Mouse (Mus musculus): ENCODE measurements around the gene Rhog. TPM values are rescaled to one million over a fixed set of nuclear protein-coding genes. Genes with fewer than 3 reads are reported as not detected.

Gene Rhog
- polyA plus RNA-seq (2015; fragmentation: Nextera tagmentation; extraction: Ambion mirVana), result 52.3 and 54.5 TPM in 2 replicates

DNA sequence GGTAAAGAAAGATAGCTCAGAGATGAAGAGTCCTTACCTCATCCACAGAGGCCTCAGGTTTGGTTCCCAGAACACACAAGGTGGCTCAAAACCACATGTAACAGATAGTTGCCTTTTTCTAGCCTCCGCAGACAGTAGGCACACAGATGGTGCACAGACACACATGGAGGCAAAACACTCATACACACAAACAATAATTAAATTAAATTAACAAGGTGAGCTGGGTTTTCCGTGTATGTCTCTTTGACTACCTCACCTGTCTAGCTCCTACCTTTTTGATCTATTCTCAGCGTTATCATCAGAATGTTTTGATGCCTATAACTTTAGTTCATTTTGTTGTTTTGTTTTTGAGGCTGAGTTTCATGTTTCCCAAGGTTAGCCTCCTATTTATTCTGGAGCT lies at the start of gene Rhog:
Rhog (minus strand) TSS at position 101 of the 400 bp plus-strand sequence.
- Histone ChIP-seq H3K4me3 (ENCODE audit: low read depth, low read length) (no peak within 1 kb of the TSS), H3K36me3 (replicated peaks; ENCODE audit: insufficient read depth, low read length) (no peaks in the 10 kb centered on the region), H3K4me1 (ENCODE audit: insufficient read depth) (peaks cover 6% of the 10 kb centered on the region; the same call in 1 of the 2 replicates), H3K4me2 (ENCODE audit: low read depth, low read length) (no peak within 1 kb of the TSS), H3K27ac (ENCODE audit: low read depth) (no peak within 1 kb of the TSS), H3K9me3 (ENCODE audit: low read length) (no peaks in the 10 kb centered on the region), H3K27me3 (ENCODE audit: insufficient read depth, low read length) (no peaks in the 10 kb centered on the region), H3K9ac (replicated peaks) (no peak within 1 kb of the TSS)
- DNase-seq (no peak), ATAC-seq (no peak)
- TF ChIP-seq EP300 (IDR thresholded peaks at IDR 0.05; ENCODE audit: low read depth) (no peak), CTCF (IDR thresholded peaks at IDR 0.05; ENCODE audit: low read depth) (no peak)
- 72% methylated on average over 3 of the region's 3 CpGs for WGBS (ENCODE audit: insufficient replicate concordance)

DNA sequence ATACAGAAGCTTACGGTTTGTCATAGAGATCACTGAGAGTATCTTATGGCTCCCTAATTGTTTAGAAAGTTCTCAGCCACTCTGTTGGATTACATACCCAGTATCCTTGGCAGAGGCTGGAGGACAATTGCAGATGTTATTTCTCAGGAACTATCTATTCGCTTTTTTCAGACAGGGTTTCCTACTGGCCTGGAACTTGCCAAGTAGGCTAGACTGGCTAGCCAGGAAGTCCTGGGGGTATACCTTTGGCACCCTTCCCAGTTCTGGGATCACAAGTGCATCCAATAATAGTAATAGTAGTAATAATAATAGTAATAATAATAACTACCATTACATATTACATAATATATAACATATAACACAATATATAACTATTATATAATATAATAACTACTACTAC lies 49.7 kb upstream of the Rhog start:
- Histone ChIP-seq H3K27ac (ENCODE audit: low read depth) (no peak overlapping the region), H3K4me1 (ENCODE audit: insufficient read depth) (peaks cover 11% of the 10 kb centered on the region; the same call in 1 of the 2 replicates), H3K27me3 (ENCODE audit: insufficient read depth, low read length) (no peaks in the 10 kb centered on the region), H3K36me3 (replicated peaks; ENCODE audit: insufficient read depth, low read length) (no peaks in the 10 kb centered on the region), H3K9me3 (ENCODE audit: low read length) (no peaks in the 10 kb centered on the region), H3K4me3 (ENCODE audit: low read depth, low read length) (no peak overlapping the region), H3K4me2 (ENCODE audit: low read depth, low read length) (no peak overlapping the region), H3K9ac (replicated peaks) (no peak overlapping the region)
- no peak for TF ChIP-seq CTCF (IDR thresholded peaks at IDR 0.05; ENCODE audit: low read depth)
- no peak for TF ChIP-seq EP300 (IDR thresholded peaks at IDR 0.05; ENCODE audit: low read depth)
- no peak for ATAC-seq
- DNase-seq, result no peak
- WGBS (ENCODE audit: insufficient replicate concordance), result 82% methylated on average over 2 of the region's 2 CpGs

DNA sequence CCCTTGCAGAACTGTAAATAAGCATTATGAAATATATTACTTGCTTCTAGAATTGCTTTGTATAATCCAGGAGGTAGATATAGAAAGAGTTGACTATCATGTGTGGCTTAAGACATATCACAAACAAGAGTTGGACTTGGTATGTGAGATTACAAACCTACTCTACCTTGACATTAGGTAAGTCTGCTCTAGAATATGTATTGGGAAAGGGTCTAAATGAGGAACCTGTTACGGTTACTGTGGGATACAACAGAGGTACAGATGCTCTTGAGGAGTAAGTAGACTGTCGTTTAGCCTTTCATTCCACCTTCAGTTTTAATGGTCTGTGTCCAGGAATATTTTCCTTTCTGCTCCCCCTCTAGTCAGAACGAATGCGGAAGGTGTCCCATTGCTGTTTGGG lies 46.6 kb upstream of the Rhog start:
- 84% methylated on average over 4 of the region's 4 CpGs for WGBS (ENCODE audit: insufficient replicate concordance)
- H3K9ac ChIP-seq (replicated peaks), result no peak overlapping the region
- TF ChIP-seq CTCF (IDR thresholded peaks at IDR 0.05; ENCODE audit: low read depth) (no peak), EP300 (IDR thresholded peaks at IDR 0.05; ENCODE audit: low read depth) (no peak)

DNA sequence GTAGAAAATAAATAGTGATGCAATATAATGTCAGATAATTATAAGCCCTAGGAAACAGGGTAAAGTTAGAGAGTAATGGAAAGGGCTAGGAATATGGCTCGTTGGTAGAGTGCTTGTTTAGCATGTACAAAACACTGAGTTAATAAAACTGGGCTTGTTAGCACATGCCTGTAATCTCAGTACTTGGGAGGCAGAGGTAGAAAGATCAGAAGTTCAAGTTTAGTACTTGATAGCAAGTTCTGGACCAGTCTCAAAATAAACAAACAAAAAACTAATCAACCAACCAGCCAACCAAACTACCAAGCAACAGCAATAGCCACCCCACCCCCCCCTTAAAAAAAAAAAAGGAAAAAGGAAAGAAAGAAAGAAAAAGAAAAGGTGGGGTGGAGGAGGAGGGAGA lies 44.9 kb upstream of the Rhog start:
- DNase-seq (no peak), ATAC-seq (no peak)
- H3K27me3 ChIP-seq (ENCODE audit: insufficient read depth, low read length), result no peaks in the 10 kb centered on the region
- H3K9me3 ChIP-seq (ENCODE audit: low read length), result no peaks in the 10 kb centered on the region
- no peaks in the 10 kb centered on the region for H3K36me3 ChIP-seq (replicated peaks; ENCODE audit: insufficient read depth, low read length)
- no peak overlapping the region for H3K27ac ChIP-seq (ENCODE audit: low read depth)
- no peak overlapping the region for H3K4me3 ChIP-seq (ENCODE audit: low read depth, low read length)
- TF ChIP-seq CTCF (IDR thresholded peaks at IDR 0.05; ENCODE audit: low read depth) (no peak), EP300 (IDR thresholded peaks at IDR 0.05; ENCODE audit: low read depth) (no peak)
- peaks cover 11% of the 10 kb centered on the region; the same call in 1 of the 2 replicates for H3K4me1 ChIP-seq (ENCODE audit: insufficient read depth)
- WGBS (ENCODE audit: insufficient replicate concordance), result 68% methylated on average over 1 of the region's 1 CpGs
- no peak overlapping the region for H3K9ac ChIP-seq (replicated peaks)
- no peak overlapping the region for H3K4me2 ChIP-seq (ENCODE audit: low read depth, low read length)

More for the DNA sequence above, 46.6 kb upstream of the Rhog start:
- Histone ChIP-seq H3K4me3 (ENCODE audit: low read depth, low read length) (no peak overlapping the region), H3K36me3 (replicated peaks; ENCODE audit: insufficient read depth, low read length) (no peaks in the 10 kb centered on the region), H3K9me3 (ENCODE audit: low read length) (no peaks in the 10 kb centered on the region), H3K27ac (ENCODE audit: low read depth) (no peak overlapping the region), H3K4me2 (ENCODE audit: low read depth, low read length) (no peak overlapping the region), H3K27me3 (ENCODE audit: insufficient read depth, low read length) (no peaks in the 10 kb centered on the region), H3K4me1 (ENCODE audit: insufficient read depth) (peaks cover 11% of the 10 kb centered on the region; the same call in 1 of the 2 replicates)
- no peak for DNase-seq
- ATAC-seq, result no peak

DNA sequence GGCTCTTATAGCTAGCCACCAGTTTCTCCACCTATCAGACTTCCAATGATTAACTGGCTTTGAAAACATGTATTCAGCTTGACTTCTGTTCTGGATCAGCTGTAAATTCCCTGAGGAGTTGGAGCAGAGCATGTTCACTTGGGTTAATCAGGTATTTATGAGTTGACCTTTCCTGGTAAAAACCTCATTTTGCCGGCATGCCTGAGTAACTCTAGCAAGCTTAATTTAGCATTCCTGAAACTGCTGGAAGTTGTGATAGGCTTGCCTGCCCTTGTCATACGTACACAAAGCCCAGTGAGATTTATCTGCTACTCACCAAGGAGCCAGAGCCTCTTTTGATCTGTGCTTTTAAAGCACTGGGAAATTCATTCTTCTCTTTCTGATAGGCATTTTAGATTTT lies 37.4 kb upstream of the Rhog start:
- H3K4me1 ChIP-seq (ENCODE audit: insufficient read depth), result peaks cover 11% of the 10 kb centered on the region; the same call in 1 of the 2 replicates
- no peaks in the 10 kb centered on the region for H3K36me3 ChIP-seq (replicated peaks; ENCODE audit: insufficient read depth, low read length)
- DNase-seq (no peak), ATAC-seq (no peak)
- H3K9ac ChIP-seq (replicated peaks), result no peak overlapping the region
- WGBS (ENCODE audit: insufficient replicate concordance), result 30% methylated on average over 2 of the region's 2 CpGs
- H3K9me3 ChIP-seq (ENCODE audit: low read length), result no peaks in the 10 kb centered on the region
- no peak overlapping the region for H3K4me3 ChIP-seq (ENCODE audit: low read depth, low read length)
- no peaks in the 10 kb centered on the region for H3K27me3 ChIP-seq (ENCODE audit: insufficient read depth, low read length)
- no peak overlapping the region for H3K4me2 ChIP-seq (ENCODE audit: low read depth, low read length)
- no peak overlapping the region for H3K27ac ChIP-seq (ENCODE audit: low read depth)
- no peak for TF ChIP-seq EP300 (IDR thresholded peaks at IDR 0.05; ENCODE audit: low read depth)
- no peak for TF ChIP-seq CTCF (IDR thresholded peaks at IDR 0.05; ENCODE audit: low read depth)

DNA sequence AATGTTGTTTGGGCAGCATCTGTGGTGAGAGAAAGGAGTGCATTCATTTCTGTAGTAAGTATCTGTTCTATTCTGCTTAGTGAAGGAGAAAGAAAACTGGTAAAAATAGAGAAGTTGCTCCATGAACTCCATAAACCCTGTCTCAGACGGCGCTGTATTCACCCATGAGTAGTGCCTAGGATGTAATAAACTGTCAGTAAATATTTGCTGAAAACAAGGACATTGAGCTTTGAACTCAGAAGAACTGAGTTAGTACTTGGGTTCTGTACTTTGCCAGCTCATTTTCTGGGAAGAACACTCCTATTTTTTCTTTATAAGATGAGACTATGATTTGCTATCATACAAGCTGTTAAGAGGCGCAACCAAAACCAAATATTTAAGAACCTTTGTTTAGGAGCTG lies 36.4 kb upstream of the Rhog start:
- H3K9me3 ChIP-seq (ENCODE audit: low read length), result no peaks in the 10 kb centered on the region
- 64% methylated on average over 3 of the region's 3 CpGs for WGBS (ENCODE audit: insufficient replicate concordance)
- DNase-seq, result no peak

More for the DNA sequence above, 36.4 kb upstream of the Rhog start:
- H3K9ac ChIP-seq (replicated peaks), result no peak overlapping the region
- ATAC-seq, result no peak
- TF ChIP-seq CTCF (IDR thresholded peaks at IDR 0.05; ENCODE audit: low read depth) (no peak), EP300 (IDR thresholded peaks at IDR 0.05; ENCODE audit: low read depth) (no peak; the same call in 1 of the 2 replicates)
- H3K27ac ChIP-seq (ENCODE audit: low read depth), result no peak overlapping the region
- H3K4me1 ChIP-seq (ENCODE audit: insufficient read depth), result peaks cover 11% of the 10 kb centered on the region; the same call in 1 of the 2 replicates
- no peaks in the 10 kb centered on the region for H3K27me3 ChIP-seq (ENCODE audit: insufficient read depth, low read length)
- no peaks in the 10 kb centered on the region for H3K36me3 ChIP-seq (replicated peaks; ENCODE audit: insufficient read depth, low read length)
- H3K4me2 ChIP-seq (ENCODE audit: low read depth, low read length), result no peak overlapping the region
- no peak overlapping the region for H3K4me3 ChIP-seq (ENCODE audit: low read depth, low read length)
